Mouse (Mus musculus): Measurements from ENCODE around the gene Ankrd16. TPM values are rescaled to one million over a fixed set of nuclear protein-coding genes. Genes with fewer than 3 reads are reported as not detected.

Ankrd16 gene
- polyA plus RNA-seq, 1 experiment, result 39.2 TPM

GRCm38 (mm10) chr2:11801299-11801930, 23.7 kb downstream of the Ankrd16 start:
- H3K27ac ChIP-seq (ENCODE audit: insufficient read depth, low read length), result no peak overlapping the region
- peaks cover 17% of the 10 kb centered on the region for H3K4me1 ChIP-seq (ENCODE audit: control insufficient read depth, insufficient read depth, low read length)

More at GRCm38 (mm10) chr2:11801299-11801930, 23.7 kb downstream of the Ankrd16 start:
- TF ChIP-seq CTCF (IDR thresholded peaks at IDR 0.05; ENCODE audit: borderline replicate concordance, insufficient read depth, low read length) (no peak), POLR2A (IDR thresholded peaks at IDR 0.05; ENCODE audit: low read depth, low read length) (no peak)
- no peak overlapping the region for H3K4me3 ChIP-seq (ENCODE audit: insufficient read depth, low read length)

Other genes starting within 250 kb of the Ankrd16 start
- 14.8 and 15.2 TPM in 2 replicates for gene Pfkfb3, start 223.8 kb upstream of the Ankrd16 start, polyA plus RNA-seq (2011; ENCODE audit: insufficient read length, low read depth, missing spikeins)
- 161 and 169 TPM in 2 replicates for gene Rbm17, start 173.7 kb upstream of the Ankrd16 start, polyA plus RNA-seq (2011; ENCODE audit: insufficient read length, low read depth, missing spikeins)
- not detected in 2 replicates for gene Gm17490, start 151.6 kb upstream of the Ankrd16 start, polyA plus RNA-seq (2011; ENCODE audit: insufficient read length, low read depth, missing spikeins)
- not detected in 2 replicates for gene Il2ra, start 135.1 kb upstream of the Ankrd16 start, polyA plus RNA-seq (2011; ENCODE audit: insufficient read length, low read depth, missing spikeins)
- 10.6 and 10.9 TPM in 2 replicates for gene Il15ra, start 72.6 kb upstream of the Ankrd16 start, polyA plus RNA-seq (2011; ENCODE audit: insufficient read length, low read depth, missing spikeins)
- gene Fbh1, start 294 bp upstream of the Ankrd16 start, polyA plus RNA-seq (2011; ENCODE audit: insufficient read length, low read depth, missing spikeins), result 106 and 108 TPM in 2 replicates

Measured in embryonic fibroblast, embryonic 13.5 days (primary cell).